Mouse (Mus musculus) forebrain, embryonic 11.5 days (tissue): ENCODE data around the gene Kdm4b. TPM values are rescaled to one million over a fixed set of nuclear protein-coding genes. Genes with fewer than 3 reads are reported as not detected.

Source experiments
- ATAC-seq: fragments of 200-750 bp; cut with Nextera tagmentation; replicated peaks from 2 replicates; pipeline ENCODE4 v1.8.0; 2017; ENCODE audit warnings: moderate TSS enrichment; ENCODE audit not compliant: low FRiP score
- DNase-seq: peaks from one replicate; pipeline ENCODE4 v3.0.0-alpha.2; 2017; ENCODE audit warnings: low spot score
- H3K27ac ChIP-seq: fragments of 300-500 bp; sonication (generic); 2 replicates; pipeline ENCODE4 v1.5.1; 2014; ENCODE audit warnings: low read depth, low read length
- H3K27me3 ChIP-seq: fragments of 300-500 bp; sonication (generic); 2 replicates; pipeline ENCODE4 v1.6.1; 2014; ENCODE audit warnings: mild to moderate bottlenecking, low read length, mixed read lengths; ENCODE audit not compliant: control insufficient read depth, insufficient read depth
- H3K36me3 ChIP-seq: fragments of 300-500 bp; sonication (generic); 2 replicates; pipeline ENCODE4 v1.6.1; 2014; ENCODE audit warnings: mild to moderate bottlenecking, low read length, moderate library complexity, mixed read lengths; ENCODE audit not compliant: control insufficient read depth, insufficient read depth
- H3K4me1 ChIP-seq: fragments of 300-500 bp; sonication (generic); replicated peaks from 2 replicates; pipeline ENCODE4 v1.6.1; 2014; ENCODE audit warnings: low read length, mixed read lengths; ENCODE audit not compliant: control insufficient read depth, insufficient read depth
- H3K4me2 ChIP-seq: fragments of 300-500 bp; sonication (generic); 2 replicates; pipeline ENCODE4 v1.6.1; 2014; ENCODE audit warnings: low read depth, mild to moderate bottlenecking, low read length, moderate library complexity, mixed read lengths; ENCODE audit not compliant: severe bottlenecking
- H3K4me3 ChIP-seq: fragments of 300-500 bp; sonication (generic); 2 replicates; pipeline ENCODE4 v1.5.1; 2014; ENCODE audit warnings: low read depth, low read length
- H3K9ac ChIP-seq: fragments of 300-500 bp; sonication (generic); 2 replicates; pipeline ENCODE4 v1.6.1; 2014; ENCODE audit warnings: low read length
- H3K9me3 ChIP-seq: fragments of 300-500 bp; sonication (generic); 2 replicates; pipeline ENCODE4 v1.6.1; 2016; ENCODE audit warnings: low read length, mixed read lengths; ENCODE audit not compliant: control insufficient read depth
- WGBS: fragments of 180-500 bp; shearing (Covaris S2); extraction: QIAGEN DNeasy Blood & Tissue Kit; methylation state at CpG from one replicate; pipeline ENCODE4 v1.1.7; 2014; 5-methylcytosine and 5-hydroxymethylcytosine counted together
- polyA plus RNA-seq: library from polyadenylated mRNA; unstranded; fragments of >200 nt; fragmentation: Nextera tagmentation; extraction: Ambion mirVana; gene quantifications from 2 replicates; pipeline ENCODE4 v1.2.1, GENCODE M21; 2014

Gene Kdm4b
- polyA plus RNA-seq, 1 experiment from 2014 or later = 52.1 TPM

DNA sequence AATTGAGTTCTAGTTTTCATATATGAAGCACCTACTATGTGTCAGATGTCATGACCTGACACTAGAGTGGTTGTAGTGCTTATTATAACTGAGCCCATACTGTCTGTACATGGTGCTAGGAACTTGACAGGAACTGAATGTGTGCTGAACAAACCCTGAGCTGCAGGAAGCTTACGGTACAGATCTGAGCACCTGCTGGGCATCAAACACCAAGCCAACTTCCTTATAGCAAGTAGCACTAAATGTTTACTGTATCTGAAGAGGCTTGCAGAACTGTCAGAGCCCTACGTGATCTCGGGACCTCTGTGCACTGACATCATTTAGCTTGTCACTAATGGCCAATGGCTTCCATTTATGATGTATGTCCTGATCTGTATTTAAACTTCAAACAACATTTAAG is 105.7 kb downstream of the Kdm4b start:
- Histone ChIP-seq H3K27ac (no peak overlapping the region), H3K4me2 (no peak overlapping the region), H3K36me3 (peaks cover 22% of the 10 kb centered on the region), H3K4me1 (no peaks in the 10 kb centered on the region), H3K27me3 (no peaks in the 10 kb centered on the region), H3K4me3 (no peak overlapping the region), H3K9ac (no peak overlapping the region), H3K9me3 (peaks cover 2% of the 10 kb centered on the region)
- DNase-seq (no peak), ATAC-seq (no peak)
- WGBS = 94% methylated on average over 3 of the region's 3 CpGs

DNA sequence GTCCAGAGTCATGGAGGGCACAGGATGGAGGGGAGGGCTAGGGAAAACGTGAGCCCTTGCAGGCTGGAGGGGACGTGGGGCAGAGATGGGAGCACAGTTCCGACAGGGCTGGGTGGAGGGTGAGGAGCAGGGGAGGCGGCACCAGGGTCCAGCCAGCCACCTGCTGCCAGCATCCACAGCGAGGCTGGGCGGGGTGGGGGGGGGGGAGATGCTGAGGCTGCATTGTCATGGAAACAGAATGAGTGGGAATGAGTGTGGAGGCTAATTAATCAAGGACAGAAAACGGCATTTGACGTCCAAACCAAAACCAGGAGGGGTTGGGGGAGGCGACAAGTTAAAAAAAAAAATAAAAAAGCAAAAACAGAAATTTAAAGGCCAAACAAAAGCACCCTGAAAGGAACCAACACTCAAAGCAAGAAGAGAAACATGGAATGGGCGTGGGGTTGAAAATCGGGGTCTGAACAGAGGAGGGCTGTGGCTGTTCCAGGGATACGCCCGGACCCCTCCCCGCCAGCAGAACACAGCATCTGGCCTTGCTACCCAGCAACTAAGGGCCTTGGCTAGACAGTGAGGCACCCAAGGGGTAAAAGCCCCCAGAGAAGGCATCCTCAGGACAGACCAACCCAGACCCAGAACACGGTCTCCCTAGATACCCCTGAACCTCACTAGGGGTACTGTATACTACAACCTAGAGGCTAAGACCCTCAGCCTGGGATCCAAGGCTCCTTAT is 114.0 kb downstream of the Kdm4b start:
- Histone ChIP-seq H3K4me2 (no peak overlapping the region), H3K9ac (peak overlapping the region; percentile 27; the same call in 1 of the 2 replicates), H3K9me3 (peaks cover 4% of the 10 kb centered on the region), H3K27ac (peak overlapping the region; percentile 46; the same call in 1 of the 2 replicates), H3K36me3 (peaks cover 28% of the 10 kb centered on the region), H3K4me3 (no peak overlapping the region), H3K27me3 (no peaks in the 10 kb centered on the region), H3K4me1 (0 out of 2 replicates have a peak, but pooled peaks cover 4% of the 10 kb centered on the region)
- DNase-seq (no peak), ATAC-seq (no peak)
- WGBS = 67% methylated on average over 15 of the region's 15 CpGs

GRCm38 (mm10) chr17:56442316-56442715 is 116.5 kb downstream of the Kdm4b start:
- Histone ChIP-seq H3K4me2 (no peak overlapping the region), H3K27ac (no peak overlapping the region), H3K9me3 (no peaks in the 10 kb centered on the region), H3K4me1 (peaks cover 9% of the 10 kb centered on the region; the same call in 1 of the 2 replicates), H3K36me3 (peaks cover 11% of the 10 kb centered on the region), H3K27me3 (no peaks in the 10 kb centered on the region), H3K9ac (no peak overlapping the region), H3K4me3 (no peak overlapping the region)
- no peak for DNase-seq
- 91% methylated on average over 6 of the region's 6 CpGs for WGBS
- ATAC-seq = no peak

- Histone ChIP-seq H3K4me1 (peaks cover 9% of the 10 kb centered on the region; the same call in 1 of the 2 replicates), H3K9ac (no peak overlapping the region), H3K4me3 (no peak overlapping the region), H3K9me3 (no peaks in the 10 kb centered on the region), H3K36me3 (peaks cover 7% of the 10 kb centered on the region; the same call in 1 of the 2 replicates), H3K4me2 (no peak overlapping the region), H3K27ac (no peak overlapping the region), H3K27me3 (no peaks in the 10 kb centered on the region)
- WGBS = 82% methylated on average over 5 of the region's 5 CpGs
- DNase-seq (no peak), ATAC-seq (no peak)
Observed at GRCm38 (mm10) chr17:56443341-56443795, 117.5 kb downstream of the Kdm4b start.

DNA sequence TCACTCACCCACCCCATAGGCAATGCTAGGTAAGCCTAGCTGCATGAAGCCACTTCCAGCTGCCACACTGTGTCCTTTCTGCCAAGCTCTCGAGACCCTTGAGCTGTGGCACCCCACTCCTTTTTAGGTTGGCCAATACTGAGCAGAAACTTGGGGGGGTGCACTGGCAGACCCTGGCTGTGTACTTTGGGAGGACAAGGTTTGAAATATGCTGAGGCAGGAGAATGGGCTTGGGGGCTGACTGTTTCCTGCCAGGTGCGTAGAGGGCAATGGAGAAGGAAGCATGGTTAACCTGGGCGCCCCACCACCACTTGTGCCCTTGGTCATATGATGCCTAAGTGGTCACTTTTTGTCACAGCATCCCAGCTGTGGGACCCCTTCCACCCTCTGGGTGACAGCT is 118.9 kb downstream of the Kdm4b start:
- Histone ChIP-seq H3K9me3 (no peaks in the 10 kb centered on the region), H3K36me3 (peaks cover 17% of the 10 kb centered on the region), H3K4me1 (peaks cover 9% of the 10 kb centered on the region; the same call in 1 of the 2 replicates), H3K9ac (no peak overlapping the region), H3K27me3 (no peaks in the 10 kb centered on the region), H3K4me2 (no peak overlapping the region), H3K27ac (no peak overlapping the region), H3K4me3 (no peak overlapping the region)
- 96% methylated on average over 3 of the region's 3 CpGs for WGBS
- ATAC-seq = no peak
- DNase-seq = no peak

GRCm38 (mm10) chr17:56445397-56445796 is 119.5 kb downstream of the Kdm4b start:
- no peak overlapping the region for H3K4me3 ChIP-seq
- peaks cover 20% of the 10 kb centered on the region for H3K36me3 ChIP-seq
- WGBS = 64% methylated on average over 14 of the region's 14 CpGs
- H3K4me2 ChIP-seq = no peak overlapping the region
- peak overlapping the region; percentile 27; the same call in 1 of the 2 replicates for H3K27ac ChIP-seq
- ATAC-seq (peak; percentile 53; the same call in 1 of the 2 replicates), DNase-seq (no peak)
- H3K9me3 ChIP-seq = no peaks in the 10 kb centered on the region
- H3K9ac ChIP-seq = no peak overlapping the region
- no peaks in the 10 kb centered on the region for H3K27me3 ChIP-seq
- peaks cover 5% of the 10 kb centered on the region; the same call in 1 of the 2 replicates for H3K4me1 ChIP-seq

GRCm38 (mm10) chr17:56447716-56448115 is 121.9 kb downstream of the Kdm4b start:
- Histone ChIP-seq H3K9me3 (no peaks in the 10 kb centered on the region), H3K36me3 (peaks cover 23% of the 10 kb centered on the region), H3K4me1 (peaks cover 5% of the 10 kb centered on the region; the same call in 1 of the 2 replicates), H3K4me2 (no peak overlapping the region), H3K9ac (no peak overlapping the region), H3K4me3 (no peak overlapping the region), H3K27ac (no peak overlapping the region), H3K27me3 (no peaks in the 10 kb centered on the region)
- 82% methylated on average over 2 of the region's 2 CpGs for WGBS
- no peak for DNase-seq
- ATAC-seq = no peak
